ENCODE assay signal across 20 mouse cellular contexts in the genomic region with DNA sequence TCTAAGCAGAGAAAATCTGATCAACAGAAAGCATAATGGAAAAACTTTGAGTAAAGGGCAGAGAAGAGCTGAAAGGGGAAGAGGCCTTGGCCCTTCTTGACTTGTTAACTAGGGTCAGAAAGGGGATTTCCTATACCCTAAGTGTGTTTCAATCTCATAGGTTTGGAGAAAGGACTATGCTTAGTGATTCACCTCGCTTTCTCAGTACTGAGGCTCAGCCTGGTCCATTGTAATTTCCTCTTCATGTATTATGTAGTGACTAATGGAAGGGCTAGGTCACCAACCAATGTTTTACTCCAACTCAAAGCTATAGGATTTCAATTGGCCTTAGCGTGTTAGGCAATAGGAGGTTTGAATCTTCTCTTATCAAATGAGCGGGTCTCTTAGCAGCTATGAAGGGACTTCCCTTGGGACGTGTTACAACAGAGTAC. TPM values are rescaled to one million over a fixed set of nuclear protein-coding genes. Genes with fewer than 3 reads are reported as not detected.
DNase-seq lines count a peak whose midpoint lies in the region; ATAC-seq lines count a peak whose summit lies in the region.
"Had no signal": no experiment of that assay in that cellular context is flagged by ENCODE, and none has a peak within 500 bp of the region (broad histone marks: within the 10 kb centered on the region; RNA-seq: fewer than 3 reads in every experiment).

No protein-coding gene starts in this region.

- no peak for ATAC-seq in heart, embryonic 13.5 days (ENCODE audit: extremely low read depth, insufficient number of reproducible peaks, low FRiP score, low TSS enrichment)
- no peak for ATAC-seq in heart, embryonic 12.5 days (ENCODE audit: insufficient number of reproducible peaks, low FRiP score)
- peak; percentile 40 for ATAC-seq in megakaryocyte progenitor cell, adult 5-6 weeks (replicated peaks; ENCODE audit: poor library complexity)
- no peak for ATAC-seq in forebrain, embryonic 13.5 days
- ATAC-seq in megakaryocyte-erythroid progenitor cell, adult 5-6 weeks (replicated peaks; ENCODE audit: low FRiP score, low TSS enrichment, poor library complexity, severe bottlenecking): no peak
- ATAC-seq: hindbrain, postnatal 0 days had no signal

- no peaks in the 10 kb centered on the region for H3K27me3 ChIP-seq in heart, embryonic 13.5 days (replicated peaks)
- no peaks in the 10 kb centered on the region for H3K27me3 ChIP-seq in heart, embryonic 12.5 days (replicated peaks)
- no peaks in the 10 kb centered on the region for H3K27me3 ChIP-seq in forebrain, embryonic 13.5 days
- H3K27me3 ChIP-seq: limb, embryonic 12.5 days had no signal

- peaks cover 27% of the 10 kb centered on the region for H3K4me1 ChIP-seq in heart, embryonic 13.5 days
- peaks cover 19% of the 10 kb centered on the region for H3K4me1 ChIP-seq in heart, embryonic 12.5 days (replicated peaks)
- H3K4me1 ChIP-seq in forebrain, embryonic 13.5 days: peaks cover 16% of the 10 kb centered on the region

- H3K4me2 ChIP-seq in heart, embryonic 13.5 days: no peak overlapping the region
- H3K4me2 ChIP-seq in heart, embryonic 12.5 days: no peak overlapping the region
- H3K4me2 ChIP-seq in forebrain, embryonic 13.5 days: no peak overlapping the region
- H3K4me2 ChIP-seq: limb, embryonic 12.5 days had no signal

- no peak overlapping the region for H3K4me3 ChIP-seq in heart, embryonic 13.5 days
- no peak overlapping the region for H3K4me3 ChIP-seq in heart, embryonic 12.5 days
- no peak overlapping the region for H3K4me3 ChIP-seq in forebrain, embryonic 13.5 days
- H3K4me3 ChIP-seq: forebrain, embryonic 10.5 days; left cerebral cortex, adult 2 months; limb, embryonic 12.5 days; midbrain, embryonic 10.5 days had no signal

- DNase-seq in A20 (ENCODE audit: low read depth, low spot score) (peak; percentile 61), NIH3T3 (ENCODE audit: low read depth) (peak; percentile 53)
- no peak for DNase-seq in frontal cortex, adult 2 months (ENCODE audit: extremely low spot score in 1 of 2, low spot score in 1 of 2)
- DNase-seq: adrenal gland, postnatal 14 days; cerebellum, adult 8-10 months; gastrocnemius, postnatal 10 days; kidney, adult 2 months; kidney, postnatal 25 days; thymus, postnatal 4 days had no signal

- H3K27ac ChIP-seq in heart, embryonic 13.5 days (replicated peaks): 0 out of 2 replicates have a peak overlapping the region, but pooled peaks have one; percentile 99
- no peak overlapping the region for H3K27ac ChIP-seq in heart, embryonic 12.5 days (ENCODE audit: poor library complexity, severe bottlenecking)
- no peak overlapping the region for H3K27ac ChIP-seq in forebrain, embryonic 13.5 days
- H3K27ac ChIP-seq: forebrain, embryonic 10.5 days; hindbrain, postnatal 0 days; left cerebral cortex, adult 2 months; liver, embryonic 14.5 days; midbrain, embryonic 10.5 days had no signal

- no peak overlapping the region for H3K9ac ChIP-seq in heart, embryonic 13.5 days
- no peak overlapping the region for H3K9ac ChIP-seq in heart, embryonic 12.5 days
- H3K9ac ChIP-seq in forebrain, embryonic 13.5 days: no peak overlapping the region
- H3K9ac ChIP-seq: limb, embryonic 12.5 days; liver, embryonic 14.5 days had no signal

- WGBS in heart, embryonic 13.5 days: 77% methylated on average over 4 of the region's 4 CpGs
- WGBS in heart, embryonic 12.5 days: 77% methylated on average over 4 of the region's 4 CpGs
- 90% methylated on average over 4 of the region's 4 CpGs for WGBS in forebrain, embryonic 13.5 days

- H3K36me3 ChIP-seq in heart, embryonic 13.5 days: no peaks in the 10 kb centered on the region
- H3K36me3 ChIP-seq in heart, embryonic 12.5 days: no peaks in the 10 kb centered on the region
- no peaks in the 10 kb centered on the region for H3K36me3 ChIP-seq in forebrain, embryonic 13.5 days (ENCODE audit: poor library complexity, severe bottlenecking)
- H3K36me3 ChIP-seq: forebrain, embryonic 10.5 days; limb, embryonic 12.5 days; midbrain, embryonic 10.5 days had no signal

- H3K9me3 ChIP-seq in heart, embryonic 13.5 days: no peaks in the 10 kb centered on the region
- no peaks in the 10 kb centered on the region for H3K9me3 ChIP-seq in heart, embryonic 12.5 days (replicated peaks)
- H3K9me3 ChIP-seq in forebrain, embryonic 13.5 days (replicated peaks): no peaks in the 10 kb centered on the region
- H3K9me3 ChIP-seq: forebrain, embryonic 10.5 days; limb, embryonic 12.5 days; midbrain, embryonic 10.5 days had no signal

RNA-seq across cellular contexts. Expression of gene Nfat5, which starts 2.1 kb away (rescaled TPM):
- 10.0 and 10.4 TPM in 2 replicates for polyA plus RNA-seq in heart, embryonic 13.5 days (2015; fragmentation: Nextera tagmentation; extraction: Ambion mirVana)
- polyA plus RNA-seq in heart, embryonic 12.5 days (2016; fragmentation: Nextera tagmentation; extraction: Ambion mirVana): 13.1 and 15.1 TPM in 2 replicates
- 30.1 and 32.3 TPM in 2 replicates for total RNA-seq in megakaryocyte progenitor cell, adult 5-6 weeks (2015)
- 18.8 and 20.9 TPM in 2 replicates for total RNA-seq in megakaryocyte progenitor cell, adult 5-6 weeks (2017)
- 9.9 and 10.2 TPM in 2 replicates for polyA plus RNA-seq in forebrain, embryonic 13.5 days (2015; fragmentation: Nextera tagmentation; extraction: Ambion mirVana)
- 39.3 and 39.8 TPM in 2 replicates for polyA plus RNA-seq in frontal cortex, adult 2 months (2012; rRNA removed)
- total RNA-seq in megakaryocyte-erythroid progenitor cell, adult 5-6 weeks (2014; fragmentation: Nextera tagmentation): 25.8 and 29.9 TPM in 2 replicates
- total RNA-seq in megakaryocyte-erythroid progenitor cell, adult 5-6 weeks (2017): 16.6 and 23.4 TPM in 2 replicates

Comparison
In these comparisons a context has a peak if more than half of its experiments do, and no peak if none do; other contexts are left out.
1. DNase-seq: peak in A20 (single experiment) and NIH3T3 (single experiment); none in frontal cortex, adult 2 months (0 of 2).